Mouse (Mus musculus): ENCODE data around the gene Edil3. TPM values are rescaled to one million over a fixed set of nuclear protein-coding genes. Genes with fewer than 3 reads are reported as not detected.

The Edil3 gene
- polyA plus RNA-seq, 1 experiment from 2014 or later: 72.1 TPM

DNA sequence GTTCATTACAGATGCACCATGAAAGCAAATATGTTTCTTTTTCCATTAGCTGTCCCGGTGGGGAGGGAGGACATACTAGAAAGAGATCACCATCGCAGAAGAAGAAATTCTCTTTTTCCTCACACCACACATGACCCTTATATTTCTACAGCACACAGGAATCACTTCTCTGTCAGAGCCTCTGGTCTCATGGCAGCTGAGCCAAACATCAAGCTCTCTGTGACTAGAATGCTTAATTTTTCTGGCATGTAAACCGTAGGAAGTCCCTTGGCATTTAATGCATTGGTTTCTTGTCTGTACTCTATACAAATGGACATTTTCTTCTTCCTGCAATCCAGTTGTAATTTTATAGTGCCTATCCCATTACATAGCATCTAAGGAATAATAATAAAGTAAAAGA, 330.6 kb downstream of the Edil3 start:
- ATAC-seq (ENCODE audit: low FRiP score) (no peak), DNase-seq (ENCODE audit: low spot score) (peak; percentile 62)
- no peaks in the 10 kb centered on the region for H3K27me3 ChIP-seq (ENCODE audit: control insufficient read depth, insufficient read depth, low read length)
- no peaks in the 10 kb centered on the region for H3K9me3 ChIP-seq (ENCODE audit: control insufficient read depth, low read length)
- H3K36me3 ChIP-seq (replicated peaks; ENCODE audit: control insufficient read depth, insufficient read depth): no peaks in the 10 kb centered on the region
- H3K27ac ChIP-seq: no peak overlapping the region
- no peak overlapping the region for H3K4me3 ChIP-seq (replicated peaks; ENCODE audit: low read length)
- 58% methylated on average over 3 of the region's 3 CpGs for WGBS
- 0 out of 2 replicates have a peak, but pooled peaks cover 3% of the 10 kb centered on the region for H3K4me1 ChIP-seq (replicated peaks; ENCODE audit: control insufficient read depth, insufficient read depth, low read length)
- no peak overlapping the region for H3K4me2 ChIP-seq (replicated peaks)
- no peak overlapping the region for H3K9ac ChIP-seq

DNA sequence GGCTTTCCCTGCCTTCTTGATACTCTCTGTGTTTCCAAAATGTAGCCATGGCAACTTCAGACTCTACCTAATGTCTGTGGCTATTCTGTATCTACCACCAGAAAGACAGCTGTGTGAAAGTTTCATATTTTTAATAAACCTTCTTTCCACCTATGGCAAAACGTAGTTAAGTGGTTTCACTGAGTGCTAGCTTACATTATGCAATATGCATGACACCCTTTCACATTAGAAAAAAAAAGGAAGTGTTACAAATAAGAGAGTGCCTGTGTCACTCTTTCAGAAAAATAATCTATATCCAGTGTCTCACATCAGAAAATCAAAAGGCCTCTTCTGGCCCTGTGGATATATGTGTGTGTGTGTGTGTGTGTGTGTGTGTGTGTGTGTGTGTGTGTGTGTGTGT, 346.7 kb downstream of the Edil3 start:
- Histone ChIP-seq H3K27ac (no peak overlapping the region), H3K36me3 (replicated peaks; ENCODE audit: control insufficient read depth, insufficient read depth) (no peaks in the 10 kb centered on the region), H3K9ac (no peak overlapping the region), H3K4me2 (replicated peaks) (no peak overlapping the region), H3K27me3 (ENCODE audit: control insufficient read depth, insufficient read depth, low read length) (no peaks in the 10 kb centered on the region), H3K4me1 (replicated peaks; ENCODE audit: control insufficient read depth, insufficient read depth, low read length) (no peaks in the 10 kb centered on the region), H3K9me3 (ENCODE audit: control insufficient read depth, low read length) (no peaks in the 10 kb centered on the region), H3K4me3 (replicated peaks; ENCODE audit: low read length) (no peak overlapping the region)
- no peak for ATAC-seq (ENCODE audit: low FRiP score)
- DNase-seq (ENCODE audit: low spot score): no peak
- WGBS: 71% methylated on average over 1 of the region's 1 CpGs

DNA sequence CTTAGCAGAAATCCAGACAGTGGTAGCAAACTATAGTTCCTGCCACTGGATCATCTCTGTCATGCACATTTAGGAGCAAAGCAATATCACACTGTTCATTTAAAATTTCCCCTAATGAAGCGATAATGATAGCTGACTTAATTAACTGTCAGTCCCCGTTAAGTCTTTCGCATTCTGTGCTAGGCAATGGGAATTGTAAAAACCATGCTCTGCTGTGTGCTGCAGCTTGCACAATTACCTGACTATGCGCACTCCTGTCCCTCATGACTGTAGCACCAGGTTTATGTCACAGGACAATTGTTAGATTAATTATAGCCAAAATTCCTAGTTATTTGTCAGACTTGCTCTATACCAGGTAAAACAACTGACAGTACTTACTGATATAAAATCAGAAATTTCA, 348.8 kb downstream of the Edil3 start:
- H3K27ac ChIP-seq: no peak overlapping the region
- no peak for ATAC-seq (ENCODE audit: low FRiP score)
- 76% methylated on average over 4 of the region's 4 CpGs for WGBS

DNA sequence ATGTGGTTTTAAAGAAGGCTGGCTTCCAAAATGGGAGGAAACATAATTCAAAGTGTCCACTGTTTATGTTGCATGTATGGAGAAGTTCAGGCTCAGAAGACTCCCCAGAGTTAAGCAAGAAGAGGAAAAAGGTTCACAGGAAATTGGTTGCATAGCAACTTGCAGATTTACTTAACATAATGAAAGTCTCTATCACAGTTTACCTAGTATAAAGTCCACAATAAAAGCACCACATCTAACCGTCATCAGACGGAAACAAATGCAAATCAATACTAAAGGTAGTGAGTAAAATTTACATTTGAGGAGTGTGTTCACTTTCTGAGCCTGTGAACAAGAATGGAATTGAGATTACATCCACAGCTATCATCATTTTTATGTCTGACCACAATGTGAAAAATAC, 353.9 kb downstream of the Edil3 start:
- no peak for DNase-seq (ENCODE audit: low spot score)
- Histone ChIP-seq H3K4me2 (replicated peaks) (no peak overlapping the region), H3K27ac (no peak overlapping the region), H3K36me3 (replicated peaks; ENCODE audit: control insufficient read depth, insufficient read depth) (no peaks in the 10 kb centered on the region), H3K4me3 (replicated peaks; ENCODE audit: low read length) (no peak overlapping the region), H3K27me3 (ENCODE audit: control insufficient read depth, insufficient read depth, low read length) (no peaks in the 10 kb centered on the region), H3K9me3 (ENCODE audit: control insufficient read depth, low read length) (no peaks in the 10 kb centered on the region), H3K9ac (no peak overlapping the region), H3K4me1 (replicated peaks; ENCODE audit: control insufficient read depth, insufficient read depth, low read length) (no peaks in the 10 kb centered on the region)
- WGBS: 77% methylated on average over 2 of the region's 2 CpGs
- no peak for ATAC-seq (ENCODE audit: low FRiP score)

More for the DNA sequence above, 348.8 kb downstream of the Edil3 start:
- no peak overlapping the region for H3K4me3 ChIP-seq (replicated peaks; ENCODE audit: low read length)
- no peak for DNase-seq (ENCODE audit: low spot score)
- H3K9ac ChIP-seq: no peak overlapping the region
- H3K9me3 ChIP-seq (ENCODE audit: control insufficient read depth, low read length): no peaks in the 10 kb centered on the region
- H3K4me2 ChIP-seq (replicated peaks): no peak overlapping the region
- H3K27me3 ChIP-seq (ENCODE audit: control insufficient read depth, insufficient read depth, low read length): no peaks in the 10 kb centered on the region
- no peaks in the 10 kb centered on the region for H3K36me3 ChIP-seq (replicated peaks; ENCODE audit: control insufficient read depth, insufficient read depth)
- H3K4me1 ChIP-seq (replicated peaks; ENCODE audit: control insufficient read depth, insufficient read depth, low read length): no peaks in the 10 kb centered on the region

DNA sequence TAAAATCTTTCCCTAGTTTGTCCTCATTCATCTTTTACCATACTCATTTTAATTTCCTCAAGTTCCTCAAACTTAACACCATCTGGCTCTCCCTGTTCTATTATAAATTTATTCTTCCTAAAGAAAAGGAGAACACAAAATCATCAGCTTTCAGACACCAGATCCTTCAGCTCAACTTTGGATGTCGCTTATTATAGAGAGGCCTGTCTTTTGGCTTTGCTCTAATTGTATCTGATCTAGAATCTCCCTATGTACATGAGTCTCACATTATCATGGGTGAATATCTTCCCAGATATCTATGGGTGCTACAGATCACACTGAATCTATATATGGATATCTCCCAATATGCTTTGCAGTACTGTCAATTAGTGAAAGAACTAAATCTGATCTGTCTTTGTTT, 367.8 kb downstream of the Edil3 start:
- H3K4me3 ChIP-seq (replicated peaks; ENCODE audit: low read length): no peak overlapping the region
- no peaks in the 10 kb centered on the region for H3K27me3 ChIP-seq (ENCODE audit: control insufficient read depth, insufficient read depth, low read length)
- no peak overlapping the region for H3K27ac ChIP-seq
- H3K36me3 ChIP-seq (replicated peaks; ENCODE audit: control insufficient read depth, insufficient read depth): 0 out of 2 replicates have a peak, but pooled peaks cover 6% of the 10 kb centered on the region
- ATAC-seq (ENCODE audit: low FRiP score) (no peak), DNase-seq (ENCODE audit: low spot score) (no peak)
- 97% methylated on average over 1 of the region's 1 CpGs for WGBS
- no peak overlapping the region for H3K4me2 ChIP-seq (replicated peaks)
- no peak overlapping the region for H3K9ac ChIP-seq
- no peaks in the 10 kb centered on the region for H3K9me3 ChIP-seq (ENCODE audit: control insufficient read depth, low read length)
- H3K4me1 ChIP-seq (replicated peaks; ENCODE audit: control insufficient read depth, insufficient read depth, low read length): no peaks in the 10 kb centered on the region

DNA sequence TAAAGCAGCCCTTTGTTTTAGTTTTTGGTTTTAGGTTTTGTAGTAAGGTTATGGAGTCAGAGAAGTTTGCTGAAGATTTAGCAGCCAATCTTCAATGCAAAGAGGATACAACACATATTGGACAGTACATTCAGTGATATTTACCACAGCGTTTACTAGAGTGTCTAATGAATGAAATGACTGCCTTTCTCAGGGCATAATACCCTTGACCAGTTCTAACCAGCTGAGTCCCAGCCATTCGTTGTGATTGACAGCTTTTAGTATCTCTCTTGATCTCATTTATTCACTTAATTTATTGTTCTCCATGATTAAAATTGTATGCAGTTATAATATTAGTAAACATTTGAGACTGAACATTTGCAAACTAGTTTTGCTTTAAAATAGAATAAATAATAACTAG, 375.7 kb downstream of the Edil3 start:
- H3K4me3 ChIP-seq (replicated peaks; ENCODE audit: low read length): no peak overlapping the region
- ATAC-seq (ENCODE audit: low FRiP score) (no peak), DNase-seq (ENCODE audit: low spot score) (no peak)
- H3K36me3 ChIP-seq (replicated peaks; ENCODE audit: control insufficient read depth, insufficient read depth): no peaks in the 10 kb centered on the region
- no peak overlapping the region for H3K4me2 ChIP-seq (replicated peaks)
- 39% methylated on average over 2 of the region's 2 CpGs for WGBS
- H3K4me1 ChIP-seq (replicated peaks; ENCODE audit: control insufficient read depth, insufficient read depth, low read length): no peaks in the 10 kb centered on the region
- no peaks in the 10 kb centered on the region for H3K9me3 ChIP-seq (ENCODE audit: control insufficient read depth, low read length)
- H3K27ac ChIP-seq: no peak overlapping the region
- no peak overlapping the region for H3K9ac ChIP-seq
- H3K27me3 ChIP-seq (ENCODE audit: control insufficient read depth, insufficient read depth, low read length): no peaks in the 10 kb centered on the region

DNA sequence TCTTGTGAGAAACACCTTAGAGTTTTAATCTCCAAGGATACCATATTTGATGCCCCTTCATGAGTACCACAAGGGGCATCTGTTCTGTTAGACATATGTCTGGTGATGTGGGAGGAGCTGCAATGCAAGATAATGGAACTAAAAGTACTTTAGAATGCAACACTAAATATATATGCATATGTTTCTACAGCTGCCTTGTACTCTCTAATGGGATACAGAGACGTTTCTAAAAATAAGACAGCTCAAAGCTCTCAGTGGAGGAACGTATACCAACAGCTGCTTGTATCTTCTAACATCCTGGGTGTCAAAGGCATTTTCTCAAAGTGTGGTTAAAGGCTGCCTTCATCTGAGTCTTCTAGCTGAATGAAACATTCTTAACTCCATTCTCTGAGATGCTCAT, 378.0 kb downstream of the Edil3 start:
- no peaks in the 10 kb centered on the region for H3K36me3 ChIP-seq (replicated peaks; ENCODE audit: control insufficient read depth, insufficient read depth)
- no peaks in the 10 kb centered on the region for H3K9me3 ChIP-seq (ENCODE audit: control insufficient read depth, low read length)
- no peak overlapping the region for H3K27ac ChIP-seq
- no peaks in the 10 kb centered on the region for H3K27me3 ChIP-seq (ENCODE audit: control insufficient read depth, insufficient read depth, low read length)
- H3K4me2 ChIP-seq (replicated peaks): no peak overlapping the region
- no peak overlapping the region for H3K9ac ChIP-seq
- no peaks in the 10 kb centered on the region for H3K4me1 ChIP-seq (replicated peaks; ENCODE audit: control insufficient read depth, insufficient read depth, low read length)
- no peak overlapping the region for H3K4me3 ChIP-seq (replicated peaks; ENCODE audit: low read length)
- 60% methylated on average over 2 of the region's 2 CpGs for WGBS
- ATAC-seq (ENCODE audit: low FRiP score) (no peak), DNase-seq (ENCODE audit: low spot score) (no peak)

DNA sequence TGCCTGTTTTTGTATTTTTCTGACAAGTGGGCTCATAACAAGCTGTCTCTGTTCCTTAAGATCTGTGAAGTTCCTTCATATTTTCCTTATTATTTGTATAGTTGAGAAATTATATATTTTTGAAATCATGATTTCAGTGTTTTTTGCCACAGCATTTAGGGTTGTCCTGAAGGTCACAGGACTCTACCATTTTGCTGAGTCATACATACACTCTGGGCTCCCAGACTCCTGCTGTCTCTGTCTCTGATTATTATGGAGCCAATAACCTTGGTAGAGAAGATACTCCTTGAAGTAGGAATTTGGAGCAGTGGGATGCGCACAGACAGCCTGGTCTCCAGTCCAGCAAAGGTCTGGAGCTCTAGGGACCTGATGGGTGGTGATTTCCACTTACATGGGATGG, 416.8 kb downstream of the Edil3 start:
- Histone ChIP-seq H3K9ac (no peak overlapping the region), H3K4me2 (replicated peaks) (no peak overlapping the region), H3K4me1 (replicated peaks; ENCODE audit: control insufficient read depth, insufficient read depth, low read length) (no peaks in the 10 kb centered on the region), H3K27ac (no peak overlapping the region), H3K4me3 (replicated peaks; ENCODE audit: low read length) (no peak overlapping the region), H3K36me3 (replicated peaks; ENCODE audit: control insufficient read depth, insufficient read depth) (no peaks in the 10 kb centered on the region), H3K9me3 (ENCODE audit: control insufficient read depth, low read length) (no peaks in the 10 kb centered on the region), H3K27me3 (ENCODE audit: control insufficient read depth, insufficient read depth, low read length) (no peaks in the 10 kb centered on the region)
- no peak for ATAC-seq (ENCODE audit: low FRiP score)
- DNase-seq (ENCODE audit: low spot score): no peak
- WGBS: 92% methylated on average over 1 of the region's 1 CpGs

DNA sequence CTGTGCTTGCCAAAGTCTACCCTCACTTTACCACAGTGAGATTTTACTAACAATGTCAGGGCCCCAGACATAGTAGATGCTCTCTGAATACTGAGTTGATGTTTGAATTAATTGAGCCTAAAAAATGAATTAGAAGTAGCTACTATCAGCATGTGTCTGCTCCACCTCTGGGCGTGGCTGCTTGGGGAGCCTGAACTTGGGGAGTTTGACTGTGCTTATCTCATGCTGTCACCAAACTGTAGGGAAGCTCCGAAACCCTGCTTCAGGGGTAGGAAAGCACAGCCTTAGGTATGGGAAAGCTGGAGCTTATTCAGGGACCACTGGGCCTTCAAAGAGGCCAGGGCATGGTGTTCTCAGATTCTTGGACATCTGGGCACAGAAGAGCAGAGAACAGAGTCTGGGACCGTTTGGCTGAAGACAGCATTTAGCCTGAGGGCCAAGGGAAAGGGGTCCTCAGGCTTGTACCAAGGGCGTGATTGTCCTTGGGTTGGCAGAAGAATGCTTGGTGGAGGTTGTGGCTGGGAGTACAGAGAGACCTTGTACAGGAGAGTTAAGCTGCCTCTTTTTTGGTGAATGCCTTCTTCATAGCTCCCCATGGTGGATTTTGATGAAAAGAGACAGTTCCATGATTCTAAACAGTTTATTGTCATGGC, 432.8 kb downstream of the Edil3 start:
- ATAC-seq (ENCODE audit: low FRiP score) (no peak), DNase-seq (ENCODE audit: low spot score) (no peak)
- Histone ChIP-seq H3K36me3 (replicated peaks; ENCODE audit: control insufficient read depth, insufficient read depth) (no peaks in the 10 kb centered on the region), H3K9me3 (ENCODE audit: control insufficient read depth, low read length) (no peaks in the 10 kb centered on the region), H3K27ac (no peak overlapping the region), H3K27me3 (ENCODE audit: control insufficient read depth, insufficient read depth, low read length) (no peaks in the 10 kb centered on the region), H3K4me2 (replicated peaks) (no peak overlapping the region), H3K9ac (no peak overlapping the region), H3K4me3 (replicated peaks; ENCODE audit: low read length) (no peak overlapping the region), H3K4me1 (replicated peaks; ENCODE audit: control insufficient read depth, insufficient read depth, low read length) (no peaks in the 10 kb centered on the region)
- WGBS: 76% methylated on average over 4 of the region's 4 CpGs

DNA sequence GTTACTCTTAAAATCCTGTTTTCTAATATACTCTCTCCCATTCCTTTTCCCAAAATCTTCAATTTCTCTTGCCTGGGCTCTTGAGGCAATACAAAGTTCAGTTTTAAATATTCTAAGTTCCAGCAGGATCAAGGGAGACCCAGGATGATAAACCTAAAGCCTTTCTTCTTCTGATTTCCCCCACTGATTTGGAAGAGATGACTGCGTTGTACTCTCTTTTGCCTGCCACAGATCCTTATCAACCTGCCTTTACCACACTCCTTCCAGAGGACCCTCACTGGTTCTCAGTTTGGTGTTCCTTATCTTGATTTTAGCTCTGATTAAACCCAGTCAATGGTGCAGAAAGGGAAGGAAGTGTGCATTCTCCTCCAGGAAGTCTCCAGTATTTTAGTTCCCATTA, 435.6 kb downstream of the Edil3 start:
- H3K9me3 ChIP-seq (ENCODE audit: control insufficient read depth, low read length): no peaks in the 10 kb centered on the region
- no peak overlapping the region for H3K9ac ChIP-seq
- whole genome bisulfite sequencing: 74% methylated on average over 1 of the region's 1 CpGs
- H3K27ac ChIP-seq: no peak overlapping the region
- H3K4me3 ChIP-seq (replicated peaks; ENCODE audit: low read length): no peak overlapping the region
- H3K4me2 ChIP-seq (replicated peaks): no peak overlapping the region
- no peaks in the 10 kb centered on the region for H3K36me3 ChIP-seq (replicated peaks; ENCODE audit: control insufficient read depth, insufficient read depth)
- ATAC-seq (ENCODE audit: low FRiP score) (no peak), DNase-seq (ENCODE audit: low spot score) (no peak)
- no peaks in the 10 kb centered on the region for H3K4me1 ChIP-seq (replicated peaks; ENCODE audit: control insufficient read depth, insufficient read depth, low read length)
- H3K27me3 ChIP-seq (ENCODE audit: control insufficient read depth, insufficient read depth, low read length): no peaks in the 10 kb centered on the region
